Mouse (Mus musculus) brown adipose tissue, adult 24 weeks (tissue): ENCODE measurements around the gene Slc16a13. TPM values are rescaled to one million over a fixed set of nuclear protein-coding genes. Genes with fewer than 3 reads are reported as not detected.

Experiments
- H3K27ac ChIP-seq: fragments of 200-500 bp; replicated peaks from 2 replicates; pipeline ENCODE4 v1.5.1; 2012; ENCODE audit warnings: low read depth, mild to moderate bottlenecking, low read length
- H3K4me1 ChIP-seq: fragments of 200-500 bp; 2 replicates; pipeline ENCODE4 v1.6.1; 2012; ENCODE audit warnings: low read length, mixed read lengths; ENCODE audit not compliant: control insufficient read depth, insufficient read depth, insufficient read length
- H3K4me3 ChIP-seq: fragments of 200-500 bp; 2 replicates; pipeline ENCODE4 v1.5.1; 2012; ENCODE audit warnings: low read depth, mild to moderate bottlenecking, low read length, moderate library complexity; ENCODE audit not compliant: insufficient read depth
- polyA plus RNA-seq: library from polyadenylated mRNA; stranded (reverse); fragments of >200 nt; gene quantifications from 2 replicates; pipeline ENCODE4 v1.2.4, GENCODE M21; 2012; ENCODE audit not compliant: missing spikeins, insufficient read depth, insufficient read length

Gene Slc16a13
- polyA plus RNA-seq, 1 experiment: 0.67 TPM

- H3K4me1 ChIP-seq: peaks cover 6% of the 10 kb centered on the region
- H3K4me3 ChIP-seq: peak overlapping the region; percentile 64
- peak overlapping the region; percentile 99 for H3K27ac ChIP-seq
Measured at GRCm38 (mm10) chr11:70223724-70224123, 2.9 kb upstream of the Slc16a13 start.

- Histone ChIP-seq H3K4me3 (peak overlapping the region; percentile 76), H3K27ac (peak overlapping the region; percentile 98), H3K4me1 (peaks cover 9% of the 10 kb centered on the region)
Measured at GRCm38 (mm10) chr11:70221603-70222500, 988 bp upstream of the Slc16a13 start.

- Histone ChIP-seq H3K4me1 (peaks cover 9% of the 10 kb centered on the region), H3K4me3 (peak overlapping the region; percentile 68), H3K27ac (peak overlapping the region; percentile 75)
Measured at GRCm38 (mm10) chr11:70220323-70220722, 541 bp downstream of the Slc16a13 start.

- Histone ChIP-seq H3K27ac (peak overlapping the region; percentile 75), H3K4me1 (peaks cover 9% of the 10 kb centered on the region)
Measured at GRCm38 (mm10) chr11:70219873-70220272, 991 bp downstream of the Slc16a13 start.

GRCm38 (mm10) chr11:70218741-70219470 is 2.0 kb downstream of the Slc16a13 start:
- H3K27ac ChIP-seq: no peak overlapping the region
- peak overlapping the region; percentile 10; the same call in 1 of the 2 replicates for H3K4me3 ChIP-seq
- H3K4me1 ChIP-seq: peaks cover 9% of the 10 kb centered on the region

More at GRCm38 (mm10) chr11:70219873-70220272, 991 bp downstream of the Slc16a13 start:
- peak overlapping the region; percentile 68 for H3K4me3 ChIP-seq

- Histone ChIP-seq H3K4me1 (peaks cover 6% of the 10 kb centered on the region; the same call in 1 of the 2 replicates), H3K4me3 (no peak overlapping the region), H3K27ac (no peak overlapping the region)
Measured at GRCm38 (mm10) chr11:70218039-70218438, 2.8 kb downstream of the Slc16a13 start.

GRCm38 (mm10) chr11:70216103-70216502 is 4.8 kb downstream of the Slc16a13 start:
- no peak overlapping the region for H3K4me3 ChIP-seq

GRCm38 (mm10) chr11:70215301-70215700 is 5.6 kb downstream of the Slc16a13 start:
- H3K4me3 ChIP-seq: 0 out of 2 replicates have a peak overlapping the region, but pooled peaks have one; percentile 48
- H3K4me1 ChIP-seq: peaks cover 6% of the 10 kb centered on the region; the same call in 1 of the 2 replicates
- H3K27ac ChIP-seq: no peak overlapping the region

More at GRCm38 (mm10) chr11:70216103-70216502, 4.8 kb downstream of the Slc16a13 start:
- Histone ChIP-seq H3K27ac (no peak overlapping the region), H3K4me1 (peaks cover 6% of the 10 kb centered on the region; the same call in 1 of the 2 replicates)

GRCm38 (mm10) chr11:70214856-70215209 is 6.0 kb downstream of the Slc16a13 start:
- no peak overlapping the region for H3K27ac ChIP-seq
- H3K4me3 ChIP-seq: peak overlapping the region; percentile 48; the same call in 1 of the 2 replicates
- peaks cover 6% of the 10 kb centered on the region; the same call in 1 of the 2 replicates for H3K4me1 ChIP-seq

- Histone ChIP-seq H3K4me3 (peak overlapping the region; percentile 48), H3K27ac (no peak overlapping the region), H3K4me1 (peaks cover 5% of the 10 kb centered on the region)
Measured at GRCm38 (mm10) chr11:70214191-70214855, 6.5 kb downstream of the Slc16a13 start.

GRCm38 (mm10) chr11:70213736-70214135 is 7.1 kb downstream of the Slc16a13 start:
- peaks cover 4% of the 10 kb centered on the region for H3K4me1 ChIP-seq
- H3K4me3 ChIP-seq: peak overlapping the region; percentile 48
- no peak overlapping the region for H3K27ac ChIP-seq

GRCm38 (mm10) chr11:70212896-70213295 is 8.0 kb downstream of the Slc16a13 start:
- Histone ChIP-seq H3K27ac (no peak overlapping the region), H3K4me1 (peaks cover 9% of the 10 kb centered on the region), H3K4me3 (no peak overlapping the region)

- H3K4me1 ChIP-seq: peaks cover 9% of the 10 kb centered on the region
- H3K4me3 ChIP-seq: peak within 1 kb of the TSS; percentile 48
- H3K27ac ChIP-seq: no peak within 1 kb of the TSS
Measured at GRCm38 (mm10) chr11:70212423-70212822, 8.4 kb downstream of the Slc16a13 start, which contains the start of gene Slc16a11. Slc16a11 (plus strand) TSS chr11:70212752.

GRCm38 (mm10) chr11:70211972-70212371 is 8.9 kb downstream of the Slc16a13 start:
- H3K27ac ChIP-seq: no peak overlapping the region
- H3K4me3 ChIP-seq: no peak overlapping the region
- H3K4me1 ChIP-seq: peaks cover 9% of the 10 kb centered on the region

GRCm38 (mm10) chr11:70210681-70211080 is 10.2 kb downstream of the Slc16a13 start:
- no peak overlapping the region for H3K27ac ChIP-seq
- H3K4me3 ChIP-seq: no peak overlapping the region

More at GRCm38 (mm10) chr11:70210681-70211080, 10.2 kb downstream of the Slc16a13 start:
- H3K4me1 ChIP-seq: peaks cover 11% of the 10 kb centered on the region
